Mouse (Mus musculus) forebrain, postnatal 0 days (tissue): ENCODE measurements around the gene C1ql1. TPM values are rescaled to one million over a fixed set of nuclear protein-coding genes. Genes with fewer than 3 reads are reported as not detected.

Experiments
- ATAC-seq: fragments of 200-750 bp; cut with Nextera tagmentation; 2 replicates; pipeline ENCODE4 v1.8.0; 2017; ENCODE audit warnings: mild to moderate bottlenecking, moderate library complexity
- DNase-seq: peaks from one replicate; pipeline ENCODE4 v3.0.0-alpha.2; 2015
- H3K27ac ChIP-seq: fragments of 300-500 bp; sonication (generic); 2 replicates; pipeline ENCODE4 v1.5.1; 2014; ENCODE audit warnings: low read depth, mild to moderate bottlenecking, antibody characterized with exemption, low read length, moderate library complexity, mixed read lengths
- H3K27me3 ChIP-seq: fragments of 300-500 bp; sonication (generic); 2 replicates; pipeline ENCODE4 v1.6.1; 2014; ENCODE audit warnings: mild to moderate bottlenecking, low read length, mixed read lengths; ENCODE audit not compliant: insufficient read depth
- H3K36me3 ChIP-seq: fragments of 300-500 bp; sonication (generic); 2 replicates; pipeline ENCODE4 v1.6.1; 2014; ENCODE audit warnings: mild to moderate bottlenecking, moderate library complexity; ENCODE audit not compliant: insufficient read depth
- H3K4me1 ChIP-seq: fragments of 300-500 bp; sonication (generic); 2 replicates; pipeline ENCODE4 v1.6.1; 2014; ENCODE audit warnings: antibody characterized with exemption; ENCODE audit not compliant: insufficient read depth
- H3K4me2 ChIP-seq: fragments of 300-500 bp; sonication (generic); 2 replicates; pipeline ENCODE4 v1.6.1; 2014; ENCODE audit warnings: low read depth, mild to moderate bottlenecking, moderate library complexity
- H3K4me3 ChIP-seq: fragments of 300-500 bp; sonication (generic); 2 replicates; pipeline ENCODE4 v1.5.1; 2014; ENCODE audit warnings: low read depth, low read length, mixed read lengths
- H3K9ac ChIP-seq: fragments of 300-500 bp; sonication (generic); 2 replicates; pipeline ENCODE4 v1.6.1; 2014; ENCODE audit warnings: mild to moderate bottlenecking
- H3K9me3 ChIP-seq: fragments of 300-500 bp; sonication (generic); 2 replicates; pipeline ENCODE4 v1.6.1; 2016; ENCODE audit warnings: low read length
- CTCF ChIP-seq: sonication (generic); IDR thresholded peaks from 2 replicates; pipeline ENCODE4 v1.5.1; 2016; ENCODE audit warnings: antibody characterized with exemption, control low read depth, low read depth
- WGBS: fragments of 180-500 bp; shearing (Covaris S2); extraction: QIAGEN DNeasy Blood & Tissue Kit; methylation state at CpG from one replicate; pipeline ENCODE4 v1.1.7; 2014; 5-methylcytosine and 5-hydroxymethylcytosine counted together
- polyA plus RNA-seq: library from polyadenylated mRNA; unstranded; fragments of >200 nt; fragmentation: Nextera tagmentation; extraction: Ambion mirVana; gene quantifications from 2 replicates; pipeline ENCODE4 v1.2.1, GENCODE M21; 2015
- total RNA-seq: library from RNA; depleted of rRNA; stranded (reverse); fragments of >200 nt; gene quantifications from 2 replicates; pipeline ENCODE4 v1.2.3, GENCODE M21; 2014

C1ql1 gene
- total and polyA plus RNA-seq, 2 experiments from 2014 or later, result 5.4 to 11.8 TPM

DNA sequence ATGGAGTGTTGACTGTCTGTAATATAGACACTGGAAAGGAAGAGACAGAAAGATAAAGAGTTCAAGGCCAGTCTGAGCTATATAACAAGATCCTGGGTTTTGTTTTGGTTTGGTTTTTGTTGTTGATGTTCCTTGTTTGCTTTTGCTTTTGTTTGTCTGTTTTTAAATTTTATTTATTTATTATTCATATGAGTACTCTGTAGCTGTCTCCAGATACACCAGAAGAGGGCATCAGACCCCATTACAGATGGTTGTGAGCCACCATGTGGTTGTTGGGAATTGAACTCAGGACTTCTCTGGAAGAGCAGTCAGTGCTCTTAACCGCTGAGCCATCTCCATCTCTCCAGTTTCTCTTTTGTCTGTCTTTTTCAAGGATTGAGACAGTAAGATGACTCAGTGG, 12.4 kb upstream of the C1ql1 start:
- no peak overlapping the region for H3K27ac ChIP-seq
- no peak for TF ChIP-seq CTCF
- no peaks in the 10 kb centered on the region for H3K9me3 ChIP-seq
- no peaks in the 10 kb centered on the region for H3K36me3 ChIP-seq
- WGBS, result 88% methylated on average over 1 of the region's 1 CpGs
- ATAC-seq (no peak), DNase-seq (no peak)
- H3K27me3 ChIP-seq, result no peaks in the 10 kb centered on the region
- no peak overlapping the region for H3K4me3 ChIP-seq
- H3K4me1 ChIP-seq, result peaks cover 9% of the 10 kb centered on the region
- H3K9ac ChIP-seq, result no peak overlapping the region
- no peak overlapping the region for H3K4me2 ChIP-seq

DNA sequence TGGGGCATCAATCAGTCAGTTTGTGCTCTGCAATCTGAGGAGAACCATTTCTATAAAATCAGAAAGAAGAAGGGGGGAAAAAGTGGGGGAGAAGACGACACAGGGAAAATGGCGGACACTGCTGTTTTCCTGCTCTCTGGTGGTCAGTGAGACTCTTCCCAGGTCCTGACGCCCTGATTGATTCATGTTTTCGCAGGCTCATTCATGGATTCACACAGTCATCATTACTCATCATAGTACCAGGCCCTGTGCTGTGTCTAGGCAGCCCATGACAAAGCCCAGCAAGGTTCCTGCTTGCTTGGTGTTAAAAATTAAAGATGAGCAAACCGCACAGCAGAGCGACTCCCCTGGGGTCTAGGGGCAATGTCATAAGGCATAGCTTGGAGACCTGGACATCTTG, 11.9 kb upstream of the C1ql1 start:
- DNase-seq, result no peak
- H3K4me3 ChIP-seq, result no peak overlapping the region
- WGBS, result 90% methylated on average over 6 of the region's 6 CpGs
- H3K4me2 ChIP-seq, result no peak overlapping the region
- no peaks in the 10 kb centered on the region for H3K9me3 ChIP-seq
- H3K9ac ChIP-seq, result no peak overlapping the region
- no peak for TF ChIP-seq CTCF
- H3K27ac ChIP-seq, result no peak overlapping the region
- ATAC-seq, result no peak
- H3K27me3 ChIP-seq, result no peaks in the 10 kb centered on the region
- H3K36me3 ChIP-seq, result no peaks in the 10 kb centered on the region
- H3K4me1 ChIP-seq, result peaks cover 5% of the 10 kb centered on the region

DNA sequence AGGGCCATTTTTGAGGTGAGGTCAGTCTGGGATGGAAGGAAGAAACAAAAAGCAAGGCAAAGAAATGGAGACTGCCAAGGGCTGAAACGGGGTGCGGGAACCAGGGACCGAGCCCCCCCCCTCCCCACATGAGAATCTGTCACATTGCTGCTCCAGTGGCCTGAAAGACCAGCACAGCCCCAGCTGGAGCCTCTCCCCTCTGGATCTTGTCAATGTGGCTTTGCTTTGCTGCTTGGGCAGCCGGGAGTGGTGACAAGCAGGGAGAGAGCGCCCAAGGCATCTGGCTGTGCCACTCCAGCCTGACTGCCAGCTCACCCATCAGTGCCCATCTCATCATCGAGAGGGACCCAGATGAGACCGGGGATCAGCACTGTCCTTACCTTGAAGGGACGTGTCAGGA, 11.2 kb upstream of the C1ql1 start:
- Histone ChIP-seq H3K4me2 (no peak overlapping the region), H3K9me3 (no peaks in the 10 kb centered on the region), H3K4me1 (no peaks in the 10 kb centered on the region), H3K27me3 (no peaks in the 10 kb centered on the region), H3K36me3 (no peaks in the 10 kb centered on the region), H3K27ac (no peak overlapping the region), H3K9ac (no peak overlapping the region), H3K4me3 (no peak overlapping the region)
- ATAC-seq, result no peak
- 81% methylated on average over 8 of the region's 8 CpGs for WGBS
- no peak for TF ChIP-seq CTCF
- no peak for DNase-seq

DNA sequence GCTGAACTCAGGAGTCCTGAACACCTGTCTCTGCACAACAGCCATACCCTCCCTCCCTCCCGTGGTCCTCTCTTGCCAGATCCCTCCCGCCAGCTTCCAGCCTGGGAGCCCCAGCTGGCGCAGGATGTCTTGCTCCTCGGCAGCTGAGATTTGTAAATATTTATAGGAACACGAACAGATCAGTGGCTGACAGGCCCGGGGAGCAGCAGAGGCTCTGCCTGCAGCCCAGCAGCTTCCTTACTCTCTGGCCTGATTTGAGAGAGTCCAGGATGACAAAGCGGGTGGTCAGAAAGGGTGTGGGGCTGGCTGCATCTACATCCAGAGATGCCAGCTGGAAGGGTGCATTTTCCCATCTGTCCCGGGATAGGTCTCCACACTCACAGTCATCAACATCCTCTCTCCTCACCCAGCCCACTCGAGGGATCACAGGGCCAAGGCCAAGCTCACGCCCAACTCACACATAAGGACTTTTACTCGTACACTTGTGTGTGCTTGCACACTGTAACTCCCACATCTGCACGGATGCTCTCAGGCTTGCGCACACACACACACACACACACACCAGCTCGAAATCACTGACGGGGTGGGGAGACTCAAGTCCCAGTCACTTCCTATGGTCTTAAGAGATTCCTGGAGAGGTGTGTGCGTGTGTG, 10.6 kb upstream of the C1ql1 start:
- H3K36me3 ChIP-seq, result no peaks in the 10 kb centered on the region
- no peaks in the 10 kb centered on the region for H3K9me3 ChIP-seq
- DNase-seq (peak; percentile 41), ATAC-seq (peak; percentile 45; the same call in 1 of the 2 replicates)
- H3K27me3 ChIP-seq, result no peaks in the 10 kb centered on the region
- 43% methylated on average over 16 of the region's 16 CpGs for WGBS
- H3K4me2 ChIP-seq, result no peak overlapping the region
- H3K9ac ChIP-seq, result no peak overlapping the region
- no peak for TF ChIP-seq CTCF
- H3K4me1 ChIP-seq, result no peaks in the 10 kb centered on the region
- H3K4me3 ChIP-seq, result no peak overlapping the region
- H3K27ac ChIP-seq, result no peak overlapping the region

DNA sequence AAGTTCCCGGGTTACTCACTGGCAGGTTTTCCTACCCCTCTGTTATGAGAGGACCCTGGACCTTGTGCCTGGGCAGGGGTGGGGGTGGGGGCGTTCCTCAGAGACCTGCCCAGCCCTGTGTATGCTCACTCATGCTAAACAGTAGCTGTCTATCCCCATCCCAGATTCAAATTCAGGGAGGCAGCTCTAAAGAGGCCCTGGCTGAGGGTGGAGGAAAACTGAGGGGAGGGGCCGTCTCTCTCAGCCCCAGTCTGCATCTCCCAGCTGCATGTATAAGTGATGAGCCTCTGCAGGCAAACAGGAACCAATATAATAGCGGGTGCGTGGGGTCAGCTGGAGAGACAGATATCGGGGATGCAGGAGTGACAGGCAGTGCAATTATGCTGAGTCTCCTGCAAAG, 6.4 kb upstream of the C1ql1 start:
- Histone ChIP-seq H3K27me3 (peaks cover 5% of the 10 kb centered on the region; the same call in 1 of the 2 replicates), H3K27ac (no peak overlapping the region), H3K9me3 (no peaks in the 10 kb centered on the region), H3K9ac (no peak overlapping the region), H3K4me3 (no peak overlapping the region), H3K4me1 (no peaks in the 10 kb centered on the region), H3K4me2 (no peak overlapping the region), H3K36me3 (no peaks in the 10 kb centered on the region)
- no peak for ATAC-seq
- 18% methylated on average over 6 of the region's 6 CpGs for WGBS
- TF ChIP-seq CTCF, result no peak
- DNase-seq, result no peak

DNA sequence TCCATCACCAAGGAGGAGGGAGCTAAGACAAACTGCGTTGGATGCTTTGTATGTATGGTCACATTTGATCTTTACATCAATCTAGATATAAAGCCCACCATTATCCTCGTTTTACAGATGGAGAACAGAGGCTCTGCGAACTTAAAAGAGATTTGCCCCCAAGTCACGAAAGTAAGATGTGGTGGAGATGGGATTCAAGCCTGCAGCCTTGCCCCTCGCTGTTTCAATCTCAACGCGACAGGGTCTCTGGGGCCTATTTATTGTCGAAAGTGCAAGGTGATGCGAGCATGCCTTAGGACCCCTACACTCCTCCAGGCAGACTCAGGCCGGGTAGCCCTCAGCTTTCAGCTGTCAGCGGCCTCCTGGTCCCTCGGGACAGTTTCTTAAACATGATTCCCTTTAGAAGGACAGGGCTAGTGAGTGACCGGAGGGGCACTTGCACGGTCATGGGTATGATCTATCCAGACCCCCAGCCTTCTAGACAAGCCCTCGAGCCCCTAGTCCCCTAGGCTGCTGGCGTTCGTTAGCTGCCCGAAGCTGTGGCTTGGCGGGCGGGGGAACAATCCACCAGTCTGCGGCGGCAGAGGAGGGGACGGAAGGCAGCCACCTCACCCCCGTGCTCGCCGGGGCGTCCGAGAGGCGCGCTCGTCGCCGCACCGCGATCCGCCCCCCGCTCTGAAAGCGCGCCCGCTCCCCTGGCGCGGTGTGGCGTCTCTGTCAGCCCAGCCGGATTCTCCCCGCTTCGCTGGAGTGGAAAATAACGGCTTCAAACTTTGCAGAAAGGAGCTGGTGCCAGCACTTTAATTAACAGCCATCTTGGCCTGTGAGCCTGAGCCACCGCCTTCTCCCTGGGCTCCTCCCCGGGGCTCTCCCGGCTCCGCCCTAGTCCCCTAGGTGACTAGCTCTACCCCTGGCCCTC, 1.8 kb upstream of the C1ql1 start:
- peak overlapping the region; percentile 76 for H3K4me2 ChIP-seq
- H3K27me3 ChIP-seq, result peaks cover 47% of the 10 kb centered on the region
- H3K27ac ChIP-seq, result no peak overlapping the region
- H3K9me3 ChIP-seq, result no peaks in the 10 kb centered on the region
- peak overlapping the region; percentile 44 for H3K9ac ChIP-seq
- no peaks in the 10 kb centered on the region for H3K4me1 ChIP-seq
- H3K36me3 ChIP-seq, result no peaks in the 10 kb centered on the region
- DNase-seq (peak; percentile 65), ATAC-seq (peak; percentile 50)
- peak overlapping the region; percentile 38 for H3K4me3 ChIP-seq
- no peak for TF ChIP-seq CTCF
- WGBS, result 3% methylated on average over 49 of the region's 51 CpGs

DNA sequence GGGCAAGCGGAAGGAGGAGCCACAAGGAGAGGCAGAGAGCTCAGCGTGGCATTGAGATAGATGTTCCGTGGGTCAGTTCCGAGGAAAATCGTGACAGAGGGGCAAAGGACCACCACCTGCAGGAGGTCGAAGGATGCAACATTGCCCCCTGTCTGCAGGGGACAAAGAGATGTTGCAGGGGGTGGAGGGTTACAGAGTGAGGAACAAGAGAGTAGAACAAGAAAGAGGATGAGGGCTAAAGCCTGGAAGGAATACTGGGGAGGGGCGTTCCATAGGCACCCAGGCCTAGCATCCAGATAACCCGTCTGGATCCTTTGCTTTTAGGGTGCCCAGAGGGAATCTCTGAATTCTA, 480 bp upstream of the C1ql1 start:
- peak; percentile 51 for TF ChIP-seq CTCF
- no peak for DNase-seq
- no peak for ATAC-seq
- 8% methylated on average over 8 of the region's 8 CpGs for WGBS
- peak overlapping the region; percentile 42 for H3K4me3 ChIP-seq
- H3K4me2 ChIP-seq, result peak overlapping the region; percentile 61
- no peaks in the 10 kb centered on the region for H3K36me3 ChIP-seq
- no peak overlapping the region for H3K27ac ChIP-seq
- no peak overlapping the region for H3K9ac ChIP-seq
- no peaks in the 10 kb centered on the region for H3K9me3 ChIP-seq
- peaks cover 50% of the 10 kb centered on the region for H3K27me3 ChIP-seq
- H3K4me1 ChIP-seq, result no peaks in the 10 kb centered on the region
